Mouse (Mus musculus) cerebellum, postnatal 25 days (tissue): Measurements from ENCODE around the gene Aldh3b2.

Experiments used
- DNase-seq, 2 experiments: peaks; one replicate each; pipeline ENCODE4 v3.0.0; 2021; ENCODE audit warnings: mixed read lengths in 2 of 2

Gene Aldh3b2

DNA sequence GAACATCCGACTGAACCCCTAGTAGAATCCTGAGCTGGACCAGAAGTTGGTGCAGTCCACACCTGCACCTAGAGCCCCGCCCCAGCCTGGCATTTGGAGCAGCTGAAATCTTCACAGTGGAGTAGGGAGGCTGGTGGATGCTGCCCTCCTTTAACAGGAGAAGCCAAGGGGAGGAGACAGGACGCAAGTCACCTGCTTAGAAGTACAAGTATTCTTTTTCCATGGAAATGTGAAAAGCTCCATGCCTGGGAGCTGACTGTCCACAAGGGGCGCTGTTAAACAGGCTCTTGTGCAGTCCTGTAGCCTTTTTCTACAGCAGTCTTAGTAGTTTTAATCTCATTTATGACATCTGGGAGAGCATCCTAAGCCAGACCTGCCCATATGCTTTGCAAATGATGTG, 16.6 kb downstream of the Aldh3b2 start:
- no peak for DNase-seq

DNA sequence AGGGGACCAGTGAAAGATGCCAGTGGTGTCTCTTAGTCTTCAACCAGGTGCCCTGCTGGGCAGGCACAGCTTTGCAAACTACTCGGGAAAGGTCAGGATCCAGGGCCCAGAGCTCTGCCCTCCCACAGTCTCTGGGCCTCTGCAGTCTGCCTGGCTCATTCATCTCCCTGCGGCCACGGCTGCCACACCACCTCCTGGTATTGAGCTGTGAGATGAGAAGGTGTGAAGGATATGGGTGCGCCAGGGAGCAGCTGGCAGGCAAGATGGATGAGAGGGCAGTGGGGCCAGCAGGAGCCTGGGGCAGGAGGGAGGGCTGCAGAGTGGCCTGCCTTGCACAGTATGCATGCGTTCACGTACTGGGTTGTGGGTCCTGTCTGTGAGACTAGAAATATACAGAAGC, 18.7 kb downstream of the Aldh3b2 start:
- DNase-seq, result no peak

DNA sequence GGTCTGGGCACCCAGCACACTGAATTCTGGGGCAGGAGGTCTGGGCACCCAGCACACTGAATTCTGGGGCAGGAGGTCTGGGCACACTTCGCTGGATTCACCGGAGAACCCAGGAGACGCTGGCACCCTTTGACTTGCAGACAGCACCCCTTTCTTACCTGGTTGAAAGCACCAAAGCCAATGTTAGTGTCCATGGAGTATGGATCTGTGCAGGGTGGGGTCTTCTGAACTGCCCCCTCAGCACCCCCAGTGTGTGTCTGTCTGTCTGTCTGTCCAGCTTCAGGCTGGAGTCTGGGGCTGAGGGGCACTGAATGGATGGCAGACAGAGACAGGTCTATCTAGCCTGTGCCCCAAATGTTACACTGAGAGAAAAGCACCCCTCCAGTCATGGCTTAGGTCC, 19.4 kb downstream of the Aldh3b2 start:
- no peak for DNase-seq

DNA sequence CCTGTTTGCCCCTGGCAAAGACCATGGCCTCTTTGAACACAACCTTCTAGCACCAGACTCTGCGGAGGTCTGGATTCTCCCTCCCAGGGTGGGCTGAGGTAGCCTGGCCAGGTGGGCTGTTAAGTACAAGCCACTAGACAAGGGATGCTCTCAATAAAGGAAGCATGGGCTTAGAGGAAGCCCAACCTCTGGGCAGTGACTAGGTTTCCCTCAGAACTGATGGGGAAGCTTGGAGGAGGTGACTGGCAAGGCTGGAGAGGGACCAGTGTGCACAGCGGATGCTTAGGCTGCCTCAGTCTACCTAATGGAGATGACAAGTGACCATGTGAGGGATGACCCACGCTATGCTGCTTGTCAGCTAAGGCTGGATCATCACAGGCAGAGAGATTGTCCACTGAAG, 19.8 kb downstream of the Aldh3b2 start:
- DNase-seq, result no peak

DNA sequence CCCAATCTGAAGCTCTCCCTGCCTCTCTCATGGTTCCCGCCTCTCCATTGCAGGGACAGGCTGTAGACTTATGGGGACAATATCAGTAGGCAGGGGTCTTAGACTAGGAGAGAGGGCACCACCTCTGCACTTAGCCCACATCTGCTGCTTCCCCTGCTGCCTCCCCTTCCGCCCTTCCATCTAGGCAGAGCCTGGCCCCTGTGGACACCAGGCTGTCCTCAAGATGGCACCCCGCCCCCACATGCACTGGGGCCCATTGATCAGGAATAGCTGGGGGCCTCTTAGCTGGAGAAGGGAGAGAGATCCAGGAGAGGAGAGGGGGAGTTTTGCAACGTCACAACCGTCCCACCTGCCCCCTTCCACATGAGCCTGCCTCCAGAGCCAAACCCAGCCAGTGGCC, 20.3 kb downstream of the Aldh3b2 start, which contains the start of gene Tbx10:
TSS of gene Tbx10 (plus strand) at position 337 of the 400 bp plus-strand sequence.
- DNase-seq, result no peak

DNA sequence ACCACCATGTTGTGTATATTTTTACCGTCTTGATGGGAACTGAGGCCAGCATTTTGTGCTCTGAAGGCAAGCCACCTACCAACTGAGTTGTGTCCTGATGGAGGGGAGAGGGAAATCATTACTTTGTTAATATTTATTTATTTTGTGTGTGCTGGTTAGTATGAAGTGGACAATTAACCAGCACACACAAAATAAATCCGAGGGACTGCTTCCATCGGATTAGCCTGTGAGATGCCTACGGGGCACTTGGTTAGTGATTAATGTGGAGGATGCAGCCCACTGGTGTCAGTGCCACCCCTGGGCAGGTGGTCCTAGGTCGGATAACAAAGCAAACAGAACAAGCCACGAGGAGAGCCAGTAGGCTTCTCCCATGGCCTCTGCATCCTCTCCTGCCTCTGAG, 22.8 kb downstream of the Aldh3b2 start:
- no peak for DNase-seq

DNA sequence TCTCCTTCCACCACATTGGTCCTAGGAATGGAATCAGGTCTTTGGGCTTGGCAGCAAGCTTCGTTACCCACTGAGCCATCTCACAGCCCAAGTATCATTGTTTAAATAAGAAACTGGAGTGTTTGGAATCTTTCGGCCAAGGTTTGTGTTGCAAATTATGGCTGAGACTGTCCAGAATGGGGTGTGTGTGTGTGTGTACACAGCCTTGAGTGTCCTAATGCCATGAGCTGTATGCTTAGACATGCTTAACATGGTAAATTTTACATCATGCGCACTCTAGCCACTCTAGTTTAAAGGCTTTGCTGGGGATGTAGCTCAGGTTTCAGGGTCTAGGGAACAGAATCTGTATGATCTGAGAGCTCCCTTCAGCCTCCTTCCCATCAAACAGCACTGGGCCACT, 23.4 kb downstream of the Aldh3b2 start:
- no peak for DNase-seq

DNA sequence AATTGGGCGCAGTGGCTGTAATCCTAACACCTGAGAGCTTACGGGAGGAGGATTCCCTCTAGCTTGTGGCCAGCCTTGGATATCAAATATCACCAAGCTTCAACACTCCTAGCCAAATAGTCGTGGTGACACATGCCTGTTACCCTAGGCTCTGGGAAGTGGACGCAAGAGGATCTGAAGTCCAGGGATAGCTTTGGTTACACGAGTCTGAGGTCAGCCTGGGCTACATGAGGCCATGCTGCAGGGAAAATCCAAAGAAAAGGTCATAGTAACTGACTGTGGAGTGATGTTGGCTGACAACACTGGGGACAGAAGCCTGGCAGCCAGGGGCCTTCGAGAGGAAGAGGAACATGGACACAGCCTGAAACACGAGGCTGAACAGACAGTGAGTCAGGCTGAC, 24.0 kb downstream of the Aldh3b2 start:
- DNase-seq, result no peak

DNA sequence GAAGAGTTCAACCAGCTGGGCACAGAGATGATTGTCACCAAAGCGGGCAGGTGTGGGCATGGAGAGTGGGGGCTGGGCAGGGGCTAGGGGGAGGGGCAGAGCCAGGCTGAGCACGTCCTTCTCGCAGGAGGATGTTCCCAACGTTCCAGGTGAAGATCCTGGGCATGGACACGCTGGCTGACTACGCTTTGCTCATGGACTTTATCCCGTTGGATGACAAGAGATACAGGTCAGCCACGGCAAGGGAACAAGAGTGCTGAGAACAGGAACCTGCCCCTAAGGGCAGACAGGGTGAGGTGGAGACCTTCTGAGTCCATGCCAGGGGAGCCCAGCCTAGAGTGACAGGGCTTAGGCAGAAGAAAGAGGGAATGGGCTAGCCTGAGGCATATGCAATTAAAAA, 24.6 kb downstream of the Aldh3b2 start:
- no peak for DNase-seq

DNA sequence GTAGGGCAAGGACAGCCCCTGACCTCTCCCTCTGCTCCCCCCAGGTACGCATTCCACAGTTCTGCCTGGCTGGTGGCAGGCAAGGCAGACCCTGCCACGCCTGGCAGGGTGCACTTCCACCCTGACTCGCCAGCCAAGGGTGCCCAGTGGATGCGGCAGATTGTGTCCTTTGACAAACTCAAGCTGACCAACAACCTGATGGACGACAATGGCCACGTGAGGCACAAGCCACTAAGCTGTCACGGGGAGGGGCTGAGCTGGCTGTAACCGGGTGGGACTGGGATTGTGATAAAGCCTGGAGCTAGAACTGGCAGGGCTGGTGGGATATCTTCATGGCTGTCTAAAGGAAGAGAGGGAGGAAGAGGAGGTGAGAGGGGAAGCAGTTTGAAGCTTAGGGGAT, 25.1 kb downstream of the Aldh3b2 start:
- DNase-seq, result no peak

DNA sequence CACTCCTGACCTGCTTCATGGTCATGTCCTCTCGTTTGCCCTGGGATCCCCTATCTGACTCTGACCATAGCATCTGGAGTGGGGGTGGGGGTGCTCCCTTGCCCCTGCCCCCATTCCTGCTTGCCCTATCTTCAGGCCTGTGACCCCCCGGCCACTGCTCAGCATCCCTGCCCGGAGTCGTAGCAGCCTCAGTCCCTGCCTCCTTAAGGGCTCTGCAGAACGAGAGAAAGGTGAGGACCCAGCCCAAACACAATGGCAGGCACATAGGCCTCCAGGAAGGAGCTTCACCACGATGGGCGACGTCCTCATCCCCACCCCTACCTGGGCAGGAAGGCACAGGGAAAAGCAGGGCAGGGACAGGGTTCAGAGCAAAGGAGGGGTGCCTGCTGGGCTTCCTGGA, 26.2 kb downstream of the Aldh3b2 start:
- no peak for DNase-seq

DNA sequence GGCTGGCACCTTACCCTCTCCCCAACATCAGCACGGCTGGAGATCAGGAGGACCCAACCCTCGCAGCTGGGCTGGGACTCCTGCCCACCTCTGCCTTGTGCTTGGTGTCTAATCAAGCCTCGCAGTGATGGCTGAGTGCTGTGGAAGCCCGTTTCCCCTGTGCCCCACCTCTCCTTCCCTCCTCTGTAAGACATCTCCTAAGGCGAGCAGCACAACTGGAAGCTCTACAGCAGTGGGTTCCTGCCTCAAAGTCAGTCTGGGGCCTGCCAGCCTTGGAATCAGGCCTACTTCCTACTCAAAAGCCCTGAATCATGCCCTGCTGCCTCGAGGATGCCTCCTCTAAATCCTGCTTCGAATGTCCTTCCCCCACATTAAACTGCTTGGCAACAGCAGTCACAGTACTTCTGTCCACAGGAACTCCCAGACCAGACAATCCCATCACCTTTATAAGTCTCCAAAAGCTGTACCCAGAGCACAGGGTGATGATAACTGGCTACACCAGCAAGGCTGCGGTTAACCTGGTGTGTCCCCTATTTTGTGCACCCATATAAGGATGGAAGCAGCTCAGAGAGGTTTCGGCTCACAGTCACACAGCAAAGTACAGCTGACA, 27.1 kb downstream of the Aldh3b2 start:
- DNase-seq, result no peak

DNA sequence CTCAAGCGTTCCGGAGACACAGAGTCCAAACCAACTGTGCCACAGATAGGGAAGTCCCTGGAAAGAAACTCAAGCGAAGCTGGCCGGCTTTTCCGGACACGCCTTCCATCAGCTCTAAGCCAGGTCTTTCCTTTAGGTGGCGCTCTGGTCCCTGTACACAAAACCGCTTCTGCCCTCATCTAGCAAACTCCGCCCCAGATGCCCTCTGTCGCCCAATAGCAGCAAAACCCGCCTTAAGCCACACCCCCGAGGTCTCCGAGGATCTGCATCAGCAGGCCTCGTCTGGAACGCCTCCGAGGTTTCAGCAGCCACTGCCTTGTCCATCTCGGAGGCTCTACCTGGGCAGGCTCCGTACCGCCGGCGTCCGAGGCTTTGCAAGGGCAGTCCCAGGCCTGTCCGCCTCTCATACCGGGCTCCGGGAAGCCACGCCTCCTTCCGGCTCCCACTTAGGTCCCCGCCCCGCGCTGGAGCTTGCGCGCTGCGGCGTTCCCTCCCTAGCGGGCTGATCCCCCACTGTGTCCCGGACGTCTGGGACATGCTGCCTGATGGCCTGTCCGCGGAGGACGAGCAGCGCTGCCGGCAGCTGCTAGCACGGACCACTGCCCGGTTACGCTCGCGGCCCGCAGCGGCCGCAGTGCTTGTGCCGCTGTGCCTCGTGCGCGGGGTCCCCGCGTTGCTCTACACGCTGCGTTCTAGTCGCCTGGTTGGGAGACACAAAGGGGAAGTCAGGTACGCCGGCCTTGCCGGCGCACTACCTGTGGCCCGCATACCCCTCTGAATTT, 28.2 kb downstream of the Aldh3b2 start, which contains the start of the genes Nudt8 and Gm49405:
TSS of gene Nudt8 (plus strand) at position 462 of the 782 bp plus-strand sequence.
TSS of gene Gm49405 (plus strand) at position 508 of the 782 bp plus-strand sequence.
- DNase-seq, result peak; percentile 96 to 97

DNA sequence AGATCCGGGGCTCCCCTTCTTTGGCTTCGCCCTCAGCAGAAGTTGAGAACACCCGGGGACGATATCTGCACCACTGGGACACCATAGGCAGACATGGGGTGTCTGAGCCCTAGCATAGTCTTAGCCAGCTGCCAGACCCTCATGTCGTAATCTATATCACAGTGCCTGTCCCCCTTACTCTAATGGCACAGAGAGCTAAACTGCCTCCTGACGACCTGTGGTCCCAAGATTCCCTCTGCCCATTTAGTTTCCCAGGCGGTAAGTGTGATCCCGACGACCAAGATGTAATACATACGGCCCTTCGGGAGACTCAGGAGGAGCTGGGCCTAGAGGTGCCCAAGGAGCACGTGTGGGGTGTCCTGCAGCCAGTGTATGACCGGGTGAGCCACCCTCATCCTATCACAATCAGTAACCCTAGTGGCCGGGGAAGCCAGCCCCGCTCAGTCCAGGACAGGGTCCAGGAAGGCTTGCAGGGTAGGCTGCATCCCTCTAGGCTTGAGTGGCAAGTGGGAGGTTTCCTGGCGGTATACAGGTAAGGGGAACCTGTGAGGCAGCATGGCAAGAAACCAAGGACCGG, 28.9 kb downstream of the Aldh3b2 start:
- peak; percentile 37 to 42 for DNase-seq

DNA sequence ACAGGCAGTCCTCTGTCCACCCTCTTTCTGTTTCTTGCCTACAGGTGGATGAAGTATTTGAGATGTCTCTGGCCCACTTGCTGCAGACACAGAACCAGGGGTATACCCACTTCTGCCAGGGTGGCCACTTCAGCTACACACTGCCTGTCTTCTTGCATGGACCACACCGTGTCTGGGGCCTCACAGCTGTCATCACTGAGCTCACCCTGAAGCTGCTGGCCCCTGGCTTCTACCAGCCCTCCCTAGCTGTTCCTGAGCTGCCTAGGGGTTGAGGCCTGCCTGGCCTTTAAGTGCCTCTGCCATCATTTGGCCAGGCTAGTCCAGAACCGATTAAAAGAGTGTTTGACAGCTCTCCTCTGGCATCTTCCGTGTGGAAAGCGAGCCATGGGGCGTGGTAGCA, 29.6 kb downstream of the Aldh3b2 start:
- DNase-seq, result no peak

DNA sequence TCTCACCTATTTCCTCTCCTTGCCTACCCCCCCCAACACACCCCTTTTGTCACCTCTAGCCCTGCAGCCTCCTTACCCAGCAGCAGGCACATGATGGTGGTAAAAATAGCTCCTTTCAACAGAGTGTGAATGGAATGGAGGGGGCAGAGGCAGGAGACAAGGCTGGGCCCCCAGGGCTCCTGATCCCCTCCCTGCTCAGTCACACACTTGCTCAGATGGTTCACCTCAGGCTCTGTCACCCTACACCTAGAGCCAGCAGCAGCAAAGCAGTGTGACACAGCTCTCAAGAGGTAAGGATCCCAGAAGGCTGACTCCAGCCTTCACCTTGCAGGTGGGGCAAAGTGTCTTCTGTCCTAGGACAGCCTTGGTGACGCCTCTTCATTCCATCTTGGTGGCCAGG, 31.0 kb downstream of the Aldh3b2 start, which contains the start of gene Doc2g:
TSS of gene Doc2g (plus strand) at position 202 of the 400 bp plus-strand sequence.
- no peak for DNase-seq

DNA sequence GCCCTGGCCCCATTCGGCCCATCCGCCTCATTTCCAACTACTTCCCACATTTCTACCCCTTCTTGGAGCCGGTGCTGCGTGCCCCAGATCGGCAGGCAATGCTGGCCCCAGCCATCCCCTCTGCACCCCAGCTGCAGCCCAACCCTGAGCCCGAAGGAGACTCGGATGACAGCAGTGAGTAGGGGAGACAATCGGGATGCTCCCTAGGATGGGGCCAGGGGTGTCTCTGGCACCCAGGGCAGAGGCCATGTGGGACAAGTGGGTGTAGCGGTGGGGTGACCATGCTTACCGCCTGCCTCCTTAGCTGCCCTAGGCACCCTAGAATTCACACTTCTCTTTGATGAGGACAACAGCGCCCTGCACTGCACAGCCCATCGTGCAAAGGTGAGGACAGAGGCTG, 31.5 kb downstream of the Aldh3b2 start:
- DNase-seq, result no peak

DNA sequence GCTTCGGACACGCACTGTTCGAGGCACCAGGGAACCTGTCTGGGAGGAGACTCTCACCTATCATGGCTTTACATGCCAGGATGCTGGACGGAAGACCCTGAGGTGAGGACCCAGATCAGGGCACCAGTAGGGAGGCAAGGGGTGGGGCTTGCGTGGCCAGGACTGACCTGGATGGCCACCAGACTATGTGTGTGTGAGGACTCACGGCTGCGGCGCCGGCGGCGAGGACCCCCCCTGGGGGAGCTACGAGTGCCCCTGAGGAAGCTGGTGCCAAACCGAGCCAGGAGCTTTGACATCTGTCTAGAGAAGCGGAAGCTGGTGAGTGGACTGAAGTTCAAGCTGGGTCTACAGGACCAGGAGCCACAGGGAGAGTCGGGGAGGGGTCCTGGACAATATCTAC, 32.2 kb downstream of the Aldh3b2 start:
- no peak for DNase-seq

DNA sequence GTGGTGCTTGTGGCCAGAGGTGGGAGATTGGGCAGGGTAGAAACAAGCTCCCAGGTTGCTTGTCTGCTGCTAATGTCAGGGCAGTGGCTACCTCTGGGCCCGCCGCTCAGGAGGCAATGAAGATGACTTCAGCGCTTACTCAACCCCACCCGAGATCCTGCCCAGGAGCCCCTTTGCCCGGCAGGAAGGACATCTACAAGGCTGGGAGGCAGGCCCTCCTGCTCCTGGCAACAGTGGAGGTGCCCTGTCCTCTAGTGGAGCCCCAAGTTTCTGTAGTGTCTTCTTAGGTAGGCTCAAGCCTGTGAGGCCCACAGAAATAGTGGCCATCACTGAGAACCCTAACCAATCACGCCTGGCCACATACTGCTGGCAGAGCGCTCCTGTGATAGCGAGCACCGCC, 33.0 kb downstream of the Aldh3b2 start:
- DNase-seq, result no peak

DNA sequence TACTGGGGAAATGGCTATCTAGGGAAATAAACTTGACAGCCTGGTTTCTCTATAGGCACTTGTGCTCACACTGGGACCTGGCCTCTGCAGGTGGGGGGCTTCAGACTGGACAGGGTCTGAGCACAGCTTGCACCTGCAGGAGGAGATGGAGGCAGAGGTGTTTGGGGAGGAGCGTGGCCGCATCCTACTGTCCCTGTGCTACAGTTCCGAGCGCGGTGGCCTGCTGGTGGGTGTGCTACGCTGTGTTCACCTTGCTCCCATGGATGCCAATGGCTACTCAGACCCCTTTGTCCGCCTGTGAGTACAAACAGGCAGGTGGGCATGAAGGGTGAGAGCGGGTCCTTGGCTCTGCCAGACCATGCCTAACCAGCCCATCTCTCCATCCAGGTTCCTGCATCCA, 33.8 kb downstream of the Aldh3b2 start:
- no peak for DNase-seq

DNA sequence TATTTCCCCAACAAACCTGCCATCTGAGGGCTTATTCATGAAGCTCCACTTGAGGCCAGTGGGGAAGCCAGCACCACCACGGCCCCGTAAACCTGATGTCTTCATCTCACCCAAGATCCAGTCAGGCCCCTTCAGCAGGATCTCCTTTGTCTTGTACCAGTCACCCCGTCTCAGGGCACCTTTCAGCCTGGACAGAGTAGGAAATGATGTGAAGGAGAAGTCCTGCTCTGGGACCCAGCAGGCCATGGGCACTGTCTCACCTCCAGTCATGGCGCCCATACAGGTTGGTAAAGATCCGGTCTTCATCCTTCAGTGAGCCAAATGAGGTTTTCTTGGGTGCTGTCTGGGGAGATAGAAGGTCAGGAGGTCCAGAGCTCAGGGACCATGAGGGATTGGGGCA, 39.0 kb downstream of the Aldh3b2 start:
- DNase-seq, result no peak

DNA sequence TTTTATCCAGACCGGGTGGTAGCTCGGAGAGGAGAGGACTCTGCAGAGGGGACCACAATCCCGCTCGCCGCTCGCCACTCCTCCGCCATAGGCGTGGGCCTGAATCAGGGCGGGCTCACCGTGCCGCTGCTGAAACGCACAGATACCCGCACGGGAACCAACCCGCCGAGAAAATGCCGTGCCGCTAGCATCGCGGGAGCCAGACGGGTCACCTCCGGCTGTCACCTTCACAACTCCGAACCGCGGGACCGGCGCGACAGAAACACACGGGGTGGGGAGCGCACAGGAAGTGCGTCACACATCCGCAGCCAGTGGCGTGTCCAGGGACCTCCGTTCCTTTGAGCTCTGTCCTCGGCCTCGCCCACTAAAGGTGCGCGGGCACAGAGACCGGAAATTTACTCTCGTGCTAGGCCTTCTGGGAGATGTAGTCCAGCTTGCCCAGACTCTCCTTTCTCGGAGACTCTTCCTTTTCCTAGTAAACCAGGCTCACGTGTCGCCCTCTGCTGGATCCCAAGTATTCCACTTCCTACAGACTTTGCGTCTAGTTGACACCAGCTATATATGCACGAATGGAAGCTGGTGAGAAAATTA, 40.4 kb downstream of the Aldh3b2 start, which contains the start of gene Ndufv1:
TSS of gene Ndufv1 (minus strand) at position 375 of the 591 bp plus-strand sequence.
- DNase-seq, result peak; percentile 96

DNA sequence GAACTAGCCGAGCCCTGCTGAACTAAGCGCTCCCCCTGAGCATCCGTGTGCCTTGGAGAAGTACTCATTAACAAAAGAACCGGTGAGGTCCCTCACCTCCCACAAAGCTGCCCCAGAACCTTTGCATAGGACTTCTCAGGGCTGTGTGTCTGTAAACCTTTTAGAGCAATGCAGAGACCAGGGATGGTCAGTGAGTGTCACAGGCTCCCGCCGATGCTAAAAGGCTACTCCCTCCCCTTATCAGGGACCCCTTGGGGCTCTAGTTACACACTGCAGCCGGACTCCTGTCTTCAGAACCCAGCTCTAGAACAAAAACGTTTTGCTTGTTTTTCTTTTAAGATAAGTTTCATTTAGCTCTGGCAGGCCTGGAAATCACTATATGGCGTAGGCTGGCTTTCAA, 40.9 kb downstream of the Aldh3b2 start:
- no peak for DNase-seq

DNA sequence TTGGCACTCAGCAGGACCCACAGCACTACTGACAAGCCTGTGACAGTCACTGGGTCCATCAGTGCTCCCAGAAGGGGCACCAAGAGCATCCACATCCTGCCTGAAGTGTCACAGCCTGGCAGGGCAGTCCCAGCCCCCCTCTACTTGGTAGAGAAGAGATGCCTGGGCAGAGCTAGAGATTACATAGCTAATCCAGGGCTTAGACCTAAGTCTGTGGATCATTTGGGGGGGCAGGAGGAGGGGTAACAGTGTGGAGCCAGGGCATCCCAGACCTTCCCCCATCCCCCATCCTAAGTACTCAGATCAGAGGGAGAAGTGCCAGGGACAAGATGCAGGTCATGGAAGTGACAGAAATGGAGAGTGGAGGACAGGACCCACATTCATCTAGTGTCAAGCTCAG, 42.7 kb downstream of the Aldh3b2 start:
- DNase-seq, result no peak
